Mouse (Mus musculus) myocyte (in vitro differentiated cells): Measurements from ENCODE around the gene Vwc2l.

ENCODE experiments used
- CEBPB ChIP-seq: IDR thresholded peaks from 2 replicates; pipeline ENCODE4 v1.6.1; 2011; ENCODE audit warnings: mild to moderate bottlenecking, moderate library complexity; ENCODE audit not compliant: poor library complexity, insufficient read depth, severe bottlenecking
- MYOG ChIP-seq, 3 experiments: IDR thresholded peaks; one replicate each; pipeline ENCODE4 v1.6.1; 2011; ENCODE audit warnings: control low read depth in 2 of 3, low read depth in 2 of 3, mild to moderate bottlenecking in 2 of 3; ENCODE audit not compliant: insufficient read length in 2 of 3, control insufficient read depth in 1 of 3, insufficient read depth in 1 of 3
- POLR2A ChIP-seq: IDR thresholded peaks from one replicate; pipeline ENCODE4 v1.6.1; 2011; ENCODE audit warnings: low read depth, mild to moderate bottlenecking, control low read depth, moderate library complexity; ENCODE audit not compliant: insufficient read length
- POLR2AphosphoS2 ChIP-seq: IDR thresholded peaks from one replicate; pipeline ENCODE4 v1.6.1; 2011; ENCODE audit warnings: low read depth, control low read depth; ENCODE audit not compliant: insufficient read length
- TCF3 ChIP-seq: IDR thresholded peaks from one replicate; pipeline ENCODE4 v1.6.1; 2011; ENCODE audit warnings: low read depth, control low read depth; ENCODE audit not compliant: insufficient read length

DNA sequence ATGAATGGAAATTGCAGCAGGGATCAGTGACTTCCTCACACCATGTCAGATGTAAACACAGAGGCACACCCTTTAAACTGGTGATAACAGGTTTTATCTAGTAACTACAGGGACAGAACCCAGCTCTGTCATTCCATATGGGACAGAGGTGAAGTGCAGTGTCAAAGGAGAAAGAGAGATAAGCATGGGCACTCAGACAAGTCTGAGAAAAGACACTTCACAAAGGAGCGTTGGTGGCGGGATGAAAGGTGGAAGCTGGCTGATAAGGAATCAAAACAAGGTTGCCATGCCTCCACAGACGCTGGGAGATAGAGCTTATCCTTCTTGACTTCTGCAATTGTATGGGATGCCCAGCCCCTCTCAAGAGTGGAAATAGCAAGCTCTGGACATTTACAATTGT is 176.8 kb downstream of the Vwc2l start:
- no peak for TF ChIP-seq MYOG (IDR thresholded peaks at IDR 0.05; ENCODE audit: control insufficient read depth in 1 of 3, insufficient read depth in 1 of 3, insufficient read length in 2 of 3, low read depth in 2 of 3)
- TF ChIP-seq TCF3 = no peak
- TF ChIP-seq POLR2A = no peak
- TF ChIP-seq CEBPB = no peak
- TF ChIP-seq POLR2AphosphoS2 = no peak
